7 mouse cellular contexts compared by ENCODE assay signal in the genomic region with DNA sequence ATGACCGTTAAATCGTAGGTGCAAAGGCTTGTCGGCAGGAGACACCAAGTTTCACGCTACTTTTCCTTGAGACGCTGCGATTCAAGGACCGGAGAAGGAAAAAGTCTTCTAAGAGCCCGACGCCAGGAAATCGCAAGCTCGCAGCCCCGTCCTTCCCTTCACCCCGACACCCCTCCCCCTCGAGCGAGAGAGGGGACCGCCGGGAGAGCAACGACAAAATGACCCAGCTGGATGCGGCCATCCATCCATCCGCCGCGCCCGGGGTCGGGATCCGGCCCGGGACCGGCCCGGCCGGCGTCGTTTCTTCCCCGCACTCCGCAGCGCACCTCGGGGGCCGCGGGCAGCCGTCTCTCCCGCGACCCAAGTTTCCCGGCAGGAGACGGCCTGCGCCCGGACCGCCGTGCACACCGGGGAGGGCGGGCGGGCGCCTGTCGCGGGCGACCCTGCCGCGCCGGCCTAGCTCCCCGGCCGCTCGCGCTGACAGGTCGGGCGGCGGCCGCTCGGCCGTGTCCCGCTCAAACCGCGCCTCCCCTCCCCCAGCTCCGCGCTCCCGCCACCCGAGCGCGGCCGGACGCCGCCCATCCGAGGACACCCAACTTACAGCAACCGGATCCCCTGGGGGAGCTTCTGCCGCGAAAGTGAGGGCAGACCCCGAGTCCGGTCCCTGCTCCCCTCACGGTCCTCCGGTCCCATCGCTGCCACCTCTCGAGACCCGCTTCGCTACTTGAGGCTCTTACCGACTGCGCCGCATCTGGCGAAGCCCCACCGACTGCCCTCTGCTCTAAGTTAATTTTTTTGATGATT. TPM values are rescaled to one million over a fixed set of nuclear protein-coding genes. Genes with fewer than 3 reads are reported as not detected.
DNase-seq lines count a peak whose midpoint lies in the region; ATAC-seq and TF ChIP-seq lines count a peak whose summit lies in the region.

No protein-coding gene starts in this region.

- H3K27ac ChIP-seq in forebrain, postnatal 0 days (ENCODE audit: low read depth, low read length), result peak overlapping the region; percentile 90
- H3K27ac ChIP-seq in hindbrain, embryonic 14.5 days, result peak overlapping the region; percentile 80
- H3K27ac ChIP-seq in limb, embryonic 12.5 days, result peak overlapping the region; percentile 98
- peak overlapping the region; percentile 91 for H3K27ac ChIP-seq in midbrain, embryonic 11.5 days (ENCODE audit: low read depth, low read length)
- H3K27ac ChIP-seq in spleen, adult 2 months (ENCODE audit: insufficient read depth, low read length), result peak overlapping the region; percentile 79

- ATAC-seq in forebrain, postnatal 0 days, result peak; percentile 42
- ATAC-seq in hindbrain, embryonic 14.5 days (ENCODE audit: low FRiP score), result peak; percentile 64
- peak; percentile 69 for ATAC-seq in limb, embryonic 12.5 days (ENCODE audit: insufficient number of reproducible peaks, insufficient read depth, low FRiP score, low TSS enrichment, low read depth)
- peak; percentile 79 for ATAC-seq in midbrain, embryonic 11.5 days (ENCODE audit: low FRiP score)

- H3K4me3 ChIP-seq in forebrain, postnatal 0 days (ENCODE audit: low read depth, low read length), result peak overlapping the region; percentile 87
- peak overlapping the region; percentile 90 for H3K4me3 ChIP-seq in hindbrain, embryonic 14.5 days (replicated peaks; ENCODE audit: low read length)
- peak overlapping the region; percentile 95 for H3K4me3 ChIP-seq in limb, embryonic 12.5 days (replicated peaks)
- H3K4me3 ChIP-seq in midbrain, embryonic 11.5 days (ENCODE audit: low read depth, low read length), result peak overlapping the region; percentile 91
- H3K4me3 ChIP-seq in spleen, adult 2 months (ENCODE audit: extremely low read depth, insufficient read depth, insufficient read length), result peak overlapping the region; percentile 75

- peak overlapping the region; percentile 72 for H3K9ac ChIP-seq in forebrain, postnatal 0 days
- peak overlapping the region; percentile 72 for H3K9ac ChIP-seq in hindbrain, embryonic 14.5 days
- H3K9ac ChIP-seq in limb, embryonic 12.5 days (replicated peaks), result peak overlapping the region; percentile 97
- peak overlapping the region; percentile 96 for H3K9ac ChIP-seq in midbrain, embryonic 11.5 days (ENCODE audit: low read length)

- WGBS in forebrain, postnatal 0 days, result 1% methylated on average over 81 of the region's 95 CpGs
- WGBS in hindbrain, embryonic 14.5 days, result under 1% methylated on average over 88 of the region's 95 CpGs
- under 1% methylated on average over 80 of the region's 95 CpGs for WGBS in limb, embryonic 12.5 days
- WGBS in midbrain, embryonic 11.5 days, result under 1% methylated on average over 85 of the region's 95 CpGs
- 1% methylated on average over 81 of the region's 95 CpGs for WGBS in spleen, adult 2 months

- DNase-seq in R1 (ENCODE audit: low read depth, low spot score), result peak; percentile 65
- DNase-seq in cerebellum, adult 11-12 months, result peak; percentile 46
- peak; percentile 18 for DNase-seq in forebrain, postnatal 0 days
- peak; percentile 38 for DNase-seq in hindbrain, embryonic 14.5 days (ENCODE audit: low spot score)
- DNase-seq in midbrain, embryonic 11.5 days (ENCODE audit: low spot score, missing footprints), result peak; percentile 96
- peak in 1 of 2 experiments; percentile 51 for DNase-seq in spleen, adult 2 months (ENCODE audit: low read depth in 1 of 2, low spot score in 2 of 2)

- no peaks in the 10 kb centered on the region for H3K9me3 ChIP-seq in forebrain, postnatal 0 days (ENCODE audit: low read length)
- no peaks in the 10 kb centered on the region for H3K9me3 ChIP-seq in hindbrain, embryonic 14.5 days (ENCODE audit: control insufficient read depth, low read length)
- no peaks in the 10 kb centered on the region for H3K9me3 ChIP-seq in limb, embryonic 12.5 days
- no peaks in the 10 kb centered on the region for H3K9me3 ChIP-seq in midbrain, embryonic 11.5 days (ENCODE audit: control insufficient read depth, low read length)

- H3K27me3 ChIP-seq in forebrain, postnatal 0 days (ENCODE audit: insufficient read depth, low read length), result no peaks in the 10 kb centered on the region
- no peaks in the 10 kb centered on the region for H3K27me3 ChIP-seq in hindbrain, embryonic 14.5 days (ENCODE audit: control insufficient read depth, insufficient read depth, low read length)
- no peaks in the 10 kb centered on the region for H3K27me3 ChIP-seq in limb, embryonic 12.5 days
- H3K27me3 ChIP-seq in midbrain, embryonic 11.5 days (ENCODE audit: control insufficient read depth, insufficient read depth, low read length), result no peaks in the 10 kb centered on the region
- no peaks in the 10 kb centered on the region for H3K27me3 ChIP-seq in spleen, adult 2 months (ENCODE audit: control insufficient read depth, insufficient read depth, low read length)

- H3K4me1 ChIP-seq in forebrain, postnatal 0 days (ENCODE audit: insufficient read depth), result 0 out of 2 replicates have a peak, but pooled peaks cover 3% of the 10 kb centered on the region
- peaks cover 4% of the 10 kb centered on the region; the same call in 1 of the 2 replicates for H3K4me1 ChIP-seq in hindbrain, embryonic 14.5 days (replicated peaks; ENCODE audit: control insufficient read depth, insufficient read depth, low read length)
- H3K4me1 ChIP-seq in limb, embryonic 12.5 days (replicated peaks), result peaks cover 16% of the 10 kb centered on the region; the same call in 1 of the 2 replicates
- no peaks in the 10 kb centered on the region for H3K4me1 ChIP-seq in midbrain, embryonic 11.5 days (ENCODE audit: control insufficient read depth, insufficient read depth, low read length)
- no peaks in the 10 kb centered on the region for H3K4me1 ChIP-seq in spleen, adult 2 months (ENCODE audit: control insufficient read depth, insufficient read depth, insufficient read length)

- TF ChIP-seq CTCF in forebrain, postnatal 0 days (IDR thresholded peaks at IDR 0.05; ENCODE audit: low read depth), result 0 out of 2 replicates have a peak, but pooled peaks have one; percentile 0
- TF ChIP-seq CTCF in spleen, adult 2 months (IDR thresholded peaks at IDR 0.05; ENCODE audit: extremely low read depth, insufficient read depth, insufficient read length, insufficient replicate concordance), result no peak

- no peak for TF ChIP-seq POLR2A in spleen, adult 2 months (IDR thresholded peaks at IDR 0.05; ENCODE audit: low read depth, low read length)

- no peaks in the 10 kb centered on the region for H3K36me3 ChIP-seq in forebrain, postnatal 0 days (ENCODE audit: insufficient read depth)
- H3K36me3 ChIP-seq in hindbrain, embryonic 14.5 days (replicated peaks; ENCODE audit: control insufficient read depth, insufficient read depth), result no peaks in the 10 kb centered on the region
- H3K36me3 ChIP-seq in limb, embryonic 12.5 days, result no peaks in the 10 kb centered on the region
- no peaks in the 10 kb centered on the region for H3K36me3 ChIP-seq in midbrain, embryonic 11.5 days (ENCODE audit: control insufficient read depth, insufficient read depth, low read length)
- no peaks in the 10 kb centered on the region; the same call in 1 of the 2 replicates for H3K36me3 ChIP-seq in spleen, adult 2 months (ENCODE audit: control insufficient read depth, insufficient read depth, low read length)

- peak overlapping the region; percentile 79 for H3K4me2 ChIP-seq in forebrain, postnatal 0 days (ENCODE audit: low read depth)
- peak overlapping the region; percentile 85 for H3K4me2 ChIP-seq in hindbrain, embryonic 14.5 days (replicated peaks)
- H3K4me2 ChIP-seq in limb, embryonic 12.5 days, result peak overlapping the region; percentile 66
- H3K4me2 ChIP-seq in midbrain, embryonic 11.5 days, result peak overlapping the region; percentile 64

RNA-seq across cellular contexts. Expression of a gene that starts 40.8 kb away (rescaled TPM):
- 4.1 and 4.4 TPM in 2 replicates for total RNA-seq in forebrain, postnatal 0 days (2014; rRNA removed)
- polyA plus RNA-seq in forebrain, postnatal 0 days (2015; fragmentation: Nextera tagmentation; extraction: Ambion mirVana), result 1.6 and 2.6 TPM in 2 replicates
- 4.2 and 4.4 TPM in 2 replicates for polyA plus RNA-seq in hindbrain, embryonic 14.5 days (2014; fragmentation: Nextera tagmentation; extraction: Ambion mirVana)
- polyA plus RNA-seq in limb, embryonic 12.5 days (2016; fragmentation: Nextera tagmentation; extraction: Ambion mirVana), result 0.83 and 1.3 TPM in 2 replicates
- polyA plus RNA-seq in midbrain, embryonic 11.5 days (2014; fragmentation: Nextera tagmentation; extraction: Ambion mirVana), result 0.49 and 0.80 TPM in 2 replicates
- not detected in 2 replicates for polyA plus RNA-seq in spleen, adult 2 months (2012; rRNA removed)

RNA-seq across cellular contexts. Expression of a gene that starts 50.0 kb away (rescaled TPM):
- 29.0 and 32.4 TPM in 2 replicates for total RNA-seq in forebrain, postnatal 0 days (2014; rRNA removed)
- polyA plus RNA-seq in forebrain, postnatal 0 days (2015; fragmentation: Nextera tagmentation; extraction: Ambion mirVana), result 44.0 and 46.0 TPM in 2 replicates
- polyA plus RNA-seq in hindbrain, embryonic 14.5 days (2014; fragmentation: Nextera tagmentation; extraction: Ambion mirVana), result 53.5 and 55.9 TPM in 2 replicates
- 26.3 and 28.7 TPM in 2 replicates for polyA plus RNA-seq in limb, embryonic 12.5 days (2016; fragmentation: Nextera tagmentation; extraction: Ambion mirVana)
- polyA plus RNA-seq in midbrain, embryonic 11.5 days (2014; fragmentation: Nextera tagmentation; extraction: Ambion mirVana), result 28.7 and 30.6 TPM in 2 replicates
- polyA plus RNA-seq in spleen, adult 2 months (2012; rRNA removed), result 0.60 and 0.79 TPM in 2 replicates

Comparison
In these comparisons a context has a peak if more than half of its experiments do, and no peak if none do; other contexts are left out.
1. RNA of a gene that starts 50.0 kb away (polyA plus RNA-seq): 53.5 to 55.9 TPM in hindbrain, embryonic 14.5 days, 44.0 to 46.0 TPM in forebrain, postnatal 0 days, 26.3 to 28.7 TPM in limb, embryonic 12.5 days and 28.7 to 30.6 TPM in midbrain, embryonic 11.5 days; 0.60 to 0.79 TPM in spleen, adult 2 months; every median in the first group is over 10 times any median in the second.
2. Peak in every context shown above with its lines, with median percentiles within 50 percentile points of each other: ATAC-seq, H3K27ac ChIP-seq, H3K4me2 ChIP-seq, H3K4me3 ChIP-seq and H3K9ac ChIP-seq.